Mouse (Mus musculus): Measurements from ENCODE around the gene Hint3.

The Hint3 gene

DNA sequence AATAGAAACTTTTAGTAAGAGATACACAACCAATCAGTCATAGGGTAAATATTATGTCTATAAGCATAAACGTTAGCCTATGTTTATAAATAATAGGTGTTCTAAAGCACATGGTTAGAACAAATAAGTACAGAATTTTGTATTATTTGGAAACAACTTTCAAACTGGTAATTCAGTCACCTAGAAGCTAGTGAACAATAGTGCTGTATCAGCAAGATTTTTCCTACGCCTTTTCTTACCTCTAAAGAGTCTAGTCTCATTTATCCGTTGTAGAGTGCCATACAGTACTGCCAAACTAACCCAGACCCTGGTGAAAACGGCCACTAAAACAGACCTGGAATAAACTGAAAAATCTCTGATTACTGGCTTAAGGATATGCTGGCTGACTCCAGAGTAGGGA, 16.4 kb downstream of the Hint3 start:
- no peaks in the 10 kb centered on the region for H3K27me3 ChIP-seq (ENCODE audit: insufficient read depth, low read length)

DNA sequence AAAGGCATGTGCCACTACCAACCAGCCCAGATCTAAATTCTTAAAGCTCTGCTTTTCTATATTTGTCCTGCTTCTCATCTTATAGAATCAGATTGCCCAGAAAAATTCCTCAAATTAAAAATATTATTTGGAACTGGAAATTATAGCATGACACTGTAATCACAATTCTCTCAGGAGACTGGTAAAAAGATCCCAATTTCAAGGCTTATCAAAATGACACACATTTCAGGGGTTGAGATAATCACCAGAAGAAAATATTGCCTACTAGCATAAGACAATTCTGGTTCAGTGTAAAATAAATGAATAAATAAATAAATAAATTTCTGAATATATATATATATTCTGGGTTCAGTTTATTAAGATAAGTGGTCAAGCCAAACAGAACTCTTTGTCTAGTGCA, 19.8 kb downstream of the Hint3 start:
- no peaks in the 10 kb centered on the region for H3K27me3 ChIP-seq (ENCODE audit: insufficient read depth, low read length)
- H3K36me3 ChIP-seq (ENCODE audit: insufficient read depth, low read length) = peaks cover 3% of the 10 kb centered on the region
- H3K4me3 ChIP-seq (replicated peaks; ENCODE audit: low read length) = no peak overlapping the region
- TF ChIP-seq NANOG (IDR thresholded peaks at IDR 0.05; ENCODE audit: borderline replicate concordance, low read length) (no peak), CTCF (conservative IDR thresholded peaks at IDR 0.05; ENCODE audit: low read length) (no peak), POU5F1 (IDR thresholded peaks at IDR 0.05; ENCODE audit: borderline replicate concordance, low read length) (no peak)
- no peaks in the 10 kb centered on the region for H3K9me3 ChIP-seq (ENCODE audit: low read length)
- H3K4me1 ChIP-seq (replicated peaks; ENCODE audit: low read depth, low read length) = no peaks in the 10 kb centered on the region

More for the DNA sequence above, 16.4 kb downstream of the Hint3 start:
- no peaks in the 10 kb centered on the region; the same call in none of the 2 replicates for H3K36me3 ChIP-seq (ENCODE audit: insufficient read depth, low read length)
- H3K4me3 ChIP-seq (replicated peaks; ENCODE audit: low read length) = no peak overlapping the region
- H3K4me1 ChIP-seq (replicated peaks; ENCODE audit: low read depth, low read length) = peaks cover 8% of the 10 kb centered on the region
- TF ChIP-seq POU5F1 (IDR thresholded peaks at IDR 0.05; ENCODE audit: borderline replicate concordance, low read length) = no peak
- no peak for TF ChIP-seq CTCF (conservative IDR thresholded peaks at IDR 0.05; ENCODE audit: low read length)
- no peak for TF ChIP-seq NANOG (IDR thresholded peaks at IDR 0.05; ENCODE audit: borderline replicate concordance, low read length)
- no peaks in the 10 kb centered on the region for H3K9me3 ChIP-seq (ENCODE audit: low read length)

- Histone ChIP-seq H3K9me3 (ENCODE audit: low read length) (no peaks in the 10 kb centered on the region), H3K36me3 (ENCODE audit: insufficient read depth, low read length) (peaks cover 3% of the 10 kb centered on the region; the same call in 1 of the 2 replicates), H3K27me3 (ENCODE audit: insufficient read depth, low read length) (no peaks in the 10 kb centered on the region), H3K4me1 (replicated peaks; ENCODE audit: low read depth, low read length) (no peaks in the 10 kb centered on the region), H3K4me3 (replicated peaks; ENCODE audit: low read length) (no peak overlapping the region)
- TF ChIP-seq NANOG (IDR thresholded peaks at IDR 0.05; ENCODE audit: borderline replicate concordance, low read length) (no peak), CTCF (conservative IDR thresholded peaks at IDR 0.05; ENCODE audit: low read length) (no peak), POU5F1 (IDR thresholded peaks at IDR 0.05; ENCODE audit: borderline replicate concordance, low read length) (no peak)
These were observed 21.3 kb downstream of the Hint3 start for GRCm38 (mm10) chr10:30608109-30608508.

DNA sequence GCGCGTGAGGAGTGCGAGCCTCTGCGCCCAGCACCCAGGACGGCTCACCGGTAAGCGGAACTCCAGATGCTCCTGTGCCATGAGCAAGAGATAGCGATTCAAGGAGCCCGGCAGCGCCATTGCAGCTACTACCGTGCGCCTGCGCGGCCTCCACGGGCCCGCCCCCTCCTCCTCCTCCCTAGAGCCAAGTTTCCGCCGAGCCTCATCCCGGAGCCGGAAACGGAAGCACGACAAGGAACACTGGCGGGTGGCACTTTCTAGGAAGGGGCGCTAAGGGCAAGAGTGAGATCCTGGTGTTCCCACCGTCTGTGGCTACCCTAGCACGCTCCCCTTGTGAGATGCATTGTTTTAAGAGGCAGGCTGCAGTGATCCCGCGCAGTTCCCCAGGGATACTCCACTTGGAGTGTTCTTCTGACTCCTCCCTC, 28.9 kb downstream of the Hint3 start, which contains the start of gene Trmt11:
Trmt11 (minus strand) TSS at position 208 of the 425 bp plus-strand sequence.
- Histone ChIP-seq H3K27me3 (ENCODE audit: insufficient read depth, low read length) (no peaks in the 10 kb centered on the region), H3K36me3 (ENCODE audit: insufficient read depth, low read length) (peaks cover 31% of the 10 kb centered on the region), H3K4me1 (replicated peaks; ENCODE audit: low read depth, low read length) (peaks cover 25% of the 10 kb centered on the region), H3K9me3 (ENCODE audit: low read length) (no peaks in the 10 kb centered on the region), H3K4me3 (replicated peaks; ENCODE audit: low read length) (peak within 1 kb of the TSS; percentile 90)
- TF ChIP-seq POU5F1 (IDR thresholded peaks at IDR 0.05; ENCODE audit: borderline replicate concordance, low read length) = no peak
- no peak for TF ChIP-seq NANOG (IDR thresholded peaks at IDR 0.05; ENCODE audit: borderline replicate concordance, low read length)
- no peak for TF ChIP-seq CTCF (conservative IDR thresholded peaks at IDR 0.05; ENCODE audit: low read length)

GRCm38 (mm10) chr10:30600094-30600534, 29.3 kb downstream of the Hint3 start:
- no peaks in the 10 kb centered on the region for H3K27me3 ChIP-seq (ENCODE audit: insufficient read depth, low read length)
- H3K4me3 ChIP-seq (replicated peaks; ENCODE audit: low read length) = peak overlapping the region; percentile 90
- H3K9me3 ChIP-seq (ENCODE audit: low read length) = no peaks in the 10 kb centered on the region
- H3K36me3 ChIP-seq (ENCODE audit: insufficient read depth, low read length) = peaks cover 35% of the 10 kb centered on the region
- TF ChIP-seq NANOG (IDR thresholded peaks at IDR 0.05; ENCODE audit: borderline replicate concordance, low read length) (no peak), POU5F1 (IDR thresholded peaks at IDR 0.05; ENCODE audit: borderline replicate concordance, low read length) (no peak), CTCF (conservative IDR thresholded peaks at IDR 0.05; ENCODE audit: low read length) (no peak)
- H3K4me1 ChIP-seq (replicated peaks; ENCODE audit: low read depth, low read length) = peaks cover 25% of the 10 kb centered on the region

- no peak overlapping the region for H3K4me3 ChIP-seq (replicated peaks; ENCODE audit: low read length)
- peaks cover 7% of the 10 kb centered on the region for H3K4me1 ChIP-seq (replicated peaks; ENCODE audit: low read depth, low read length)
- no peaks in the 10 kb centered on the region for H3K9me3 ChIP-seq (ENCODE audit: low read length)
- peaks cover 79% of the 10 kb centered on the region for H3K36me3 ChIP-seq (ENCODE audit: insufficient read depth, low read length)
- TF ChIP-seq POU5F1 (IDR thresholded peaks at IDR 0.05; ENCODE audit: borderline replicate concordance, low read length) (no peak), NANOG (IDR thresholded peaks at IDR 0.05; ENCODE audit: borderline replicate concordance, low read length) (no peak), CTCF (conservative IDR thresholded peaks at IDR 0.05; ENCODE audit: low read length) (no peak)
- H3K27me3 ChIP-seq (ENCODE audit: insufficient read depth, low read length) = no peaks in the 10 kb centered on the region
These were observed 42.4 kb downstream of the Hint3 start for GRCm38 (mm10) chr10:30587037-30587436.

DNA sequence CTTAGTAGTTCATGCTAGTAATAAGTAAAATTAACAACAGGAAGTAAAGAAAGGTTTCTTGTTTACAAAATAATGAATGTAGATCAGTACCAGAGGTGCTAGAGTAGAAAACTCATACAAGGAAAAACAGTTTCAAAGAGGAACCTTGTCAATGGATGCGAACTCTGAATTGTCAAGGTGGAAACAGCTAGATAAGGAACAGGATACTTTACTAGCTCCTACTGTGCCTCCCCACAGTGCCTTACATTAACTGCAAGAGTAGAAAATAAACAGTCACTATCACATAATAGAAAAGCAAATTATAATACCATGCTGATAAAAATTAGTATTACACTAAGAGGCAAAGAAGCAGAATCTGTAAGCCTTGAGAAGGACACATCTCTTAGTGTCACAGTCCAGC, 43.7 kb downstream of the Hint3 start:
- peaks cover 7% of the 10 kb centered on the region for H3K4me1 ChIP-seq (replicated peaks; ENCODE audit: low read depth, low read length)
- H3K9me3 ChIP-seq (ENCODE audit: low read length) = no peaks in the 10 kb centered on the region
- H3K27me3 ChIP-seq (ENCODE audit: insufficient read depth, low read length) = no peaks in the 10 kb centered on the region
- H3K4me3 ChIP-seq (replicated peaks; ENCODE audit: low read length) = no peak overlapping the region
- H3K36me3 ChIP-seq (ENCODE audit: insufficient read depth, low read length) = peaks cover 70% of the 10 kb centered on the region
- TF ChIP-seq NANOG (IDR thresholded peaks at IDR 0.05; ENCODE audit: borderline replicate concordance, low read length) = no peak
- TF ChIP-seq POU5F1 (IDR thresholded peaks at IDR 0.05; ENCODE audit: borderline replicate concordance, low read length) = no peak
- TF ChIP-seq CTCF (conservative IDR thresholded peaks at IDR 0.05; ENCODE audit: low read length) = no peak

GRCm38 (mm10) chr10:30577670-30578280, 51.7 kb downstream of the Hint3 start:
- no peak for TF ChIP-seq CTCF (conservative IDR thresholded peaks at IDR 0.05; ENCODE audit: low read length)
- no peak for TF ChIP-seq NANOG (IDR thresholded peaks at IDR 0.05; ENCODE audit: borderline replicate concordance, low read length)
- TF ChIP-seq POU5F1 (IDR thresholded peaks at IDR 0.05; ENCODE audit: borderline replicate concordance, low read length) = no peak
- no peak overlapping the region for H3K4me3 ChIP-seq (replicated peaks; ENCODE audit: low read length)
- peaks cover 37% of the 10 kb centered on the region for H3K36me3 ChIP-seq (ENCODE audit: insufficient read depth, low read length)
- peaks cover 14% of the 10 kb centered on the region for H3K9me3 ChIP-seq (ENCODE audit: low read length)
- H3K4me1 ChIP-seq (replicated peaks; ENCODE audit: low read depth, low read length) = no peaks in the 10 kb centered on the region
- H3K27me3 ChIP-seq (ENCODE audit: insufficient read depth, low read length) = no peaks in the 10 kb centered on the region
